Mouse (Mus musculus) stomach, embryonic 14.5 days (tissue): Measurements from ENCODE around the gene Prrg2. TPM values are rescaled to one million over a fixed set of nuclear protein-coding genes. Genes with fewer than 3 reads are reported as not detected.

Experiments used
- ATAC-seq: fragments of 200-750 bp; cut with Nextera tagmentation; 2 replicates; pipeline ENCODE4 v1.8.0; 2017; ENCODE audit warnings: low read depth, moderate TSS enrichment; ENCODE audit not compliant: insufficient number of reproducible peaks, insufficient read depth, low FRiP score
- H3K27ac ChIP-seq: fragments of 300-500 bp; sonication (generic); 2 replicates; pipeline ENCODE4 v1.5.1; 2014; ENCODE audit warnings: mild to moderate bottlenecking, low read length, moderate library complexity, mixed read lengths
- H3K27me3 ChIP-seq: fragments of 300-500 bp; sonication (generic); 2 replicates; pipeline ENCODE4 v1.6.1; 2014; ENCODE audit warnings: low read length, control low read depth, mixed read lengths; ENCODE audit not compliant: control insufficient read depth, insufficient read depth
- H3K36me3 ChIP-seq: fragments of 300-500 bp; sonication (generic); 2 replicates; pipeline ENCODE4 v1.6.1; 2014; ENCODE audit warnings: mild to moderate bottlenecking, control low read depth, low read length, moderate library complexity, mixed read lengths; ENCODE audit not compliant: control insufficient read depth, insufficient read depth
- H3K4me1 ChIP-seq: fragments of 300-500 bp; sonication (generic); 2 replicates; pipeline ENCODE4 v1.6.1; 2014; ENCODE audit warnings: low read length, control low read depth, mixed read lengths; ENCODE audit not compliant: control insufficient read depth, insufficient read depth
- H3K4me2 ChIP-seq: fragments of 300-500 bp; sonication (generic); replicated peaks from 2 replicates; pipeline ENCODE4 v1.6.1; 2014; ENCODE audit warnings: low read depth, low read length, control low read depth
- H3K4me3 ChIP-seq: fragments of 300-500 bp; sonication (generic); 2 replicates; pipeline ENCODE4 v1.5.1; 2014; ENCODE audit warnings: low read depth, low read length, control low read depth
- H3K9ac ChIP-seq: fragments of 300-500 bp; sonication (generic); replicated peaks from 2 replicates; pipeline ENCODE4 v1.6.1; 2014; ENCODE audit warnings: low read depth, mild to moderate bottlenecking, control low read depth, low read length, moderate library complexity, mixed read lengths
- H3K9me3 ChIP-seq: fragments of 300-500 bp; sonication (generic); 2 replicates; pipeline ENCODE4 v1.6.1; 2016; ENCODE audit warnings: low read depth, low read length, control low read depth; ENCODE audit not compliant: control insufficient read depth
- WGBS: fragments of 180-500 bp; shearing (Covaris S2); extraction: QIAGEN DNeasy Blood & Tissue Kit; methylation state at CpG from one replicate; pipeline ENCODE4 v1.1.7; 2014; 5-methylcytosine and 5-hydroxymethylcytosine counted together
- polyA plus RNA-seq: library from polyadenylated mRNA; unstranded; fragments of >200 nt; fragmentation: Nextera tagmentation; extraction: Ambion mirVana; gene quantifications from 2 replicates; pipeline ENCODE4 v1.2.1, GENCODE M21; 2014

Gene Prrg2
- polyA plus RNA-seq, 1 experiment from 2014 or later: 20.7 TPM

DNA sequence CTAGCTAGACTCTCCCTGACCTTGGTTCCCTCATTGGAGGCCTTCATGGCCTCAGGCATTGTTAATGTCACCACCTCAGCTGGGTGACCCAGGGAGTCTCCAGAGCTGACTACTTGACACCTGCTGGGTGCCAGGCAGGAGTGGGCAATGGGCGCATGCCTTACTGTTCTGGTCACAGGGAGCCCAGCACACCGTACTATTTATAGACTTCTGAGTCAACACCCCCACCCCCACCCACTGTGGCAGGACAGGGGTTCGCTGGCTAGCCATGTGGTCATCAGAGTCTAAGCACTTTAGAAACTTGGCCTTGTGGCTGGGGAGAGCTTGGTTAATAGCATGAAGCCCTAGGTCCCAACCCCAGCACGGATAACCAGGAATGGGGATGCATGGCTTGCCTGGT, 12.9 kb upstream of the Prrg2 start:
- 68% methylated on average over 4 of the region's 4 CpGs for WGBS
- 0 out of 2 replicates have a peak overlapping the region, but pooled peaks have one; percentile 14 for H3K9ac ChIP-seq
- no peak for ATAC-seq

DNA sequence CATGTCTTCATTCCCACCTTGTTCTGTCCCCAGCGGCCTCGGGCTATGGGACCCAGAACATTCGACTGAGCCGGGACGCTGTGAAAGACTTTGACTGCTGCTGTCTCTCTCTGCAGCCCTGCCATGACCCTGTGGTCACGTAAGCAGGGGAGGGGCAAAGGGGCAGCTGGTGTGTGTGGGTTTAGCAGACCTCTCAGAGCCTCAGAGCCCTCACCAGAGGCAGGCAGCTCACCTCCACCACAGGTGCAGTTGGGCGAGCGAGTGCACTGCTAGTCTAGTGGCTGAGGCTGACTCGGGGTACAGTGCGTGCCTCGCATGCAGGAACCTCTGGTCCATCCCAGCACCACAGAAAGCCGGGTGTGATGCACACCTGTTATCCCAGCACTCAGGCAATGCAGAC, 11.5 kb upstream of the Prrg2 start:
- Histone ChIP-seq H3K27me3 (no peaks in the 10 kb centered on the region), H3K4me1 (no peaks in the 10 kb centered on the region), H3K4me2 (no peak overlapping the region), H3K36me3 (peaks cover 7% of the 10 kb centered on the region), H3K27ac (no peak overlapping the region), H3K4me3 (no peak overlapping the region), H3K9ac (no peak overlapping the region), H3K9me3 (no peaks in the 10 kb centered on the region)
- whole genome bisulfite sequencing: 87% methylated on average over 12 of the region's 12 CpGs
- ATAC-seq: no peak

More for the DNA sequence above, 12.9 kb upstream of the Prrg2 start:
- Histone ChIP-seq H3K9me3 (no peaks in the 10 kb centered on the region), H3K27ac (no peak overlapping the region), H3K4me1 (no peaks in the 10 kb centered on the region), H3K4me2 (no peak overlapping the region), H3K4me3 (no peak overlapping the region), H3K36me3 (peaks cover 7% of the 10 kb centered on the region), H3K27me3 (no peaks in the 10 kb centered on the region)

DNA sequence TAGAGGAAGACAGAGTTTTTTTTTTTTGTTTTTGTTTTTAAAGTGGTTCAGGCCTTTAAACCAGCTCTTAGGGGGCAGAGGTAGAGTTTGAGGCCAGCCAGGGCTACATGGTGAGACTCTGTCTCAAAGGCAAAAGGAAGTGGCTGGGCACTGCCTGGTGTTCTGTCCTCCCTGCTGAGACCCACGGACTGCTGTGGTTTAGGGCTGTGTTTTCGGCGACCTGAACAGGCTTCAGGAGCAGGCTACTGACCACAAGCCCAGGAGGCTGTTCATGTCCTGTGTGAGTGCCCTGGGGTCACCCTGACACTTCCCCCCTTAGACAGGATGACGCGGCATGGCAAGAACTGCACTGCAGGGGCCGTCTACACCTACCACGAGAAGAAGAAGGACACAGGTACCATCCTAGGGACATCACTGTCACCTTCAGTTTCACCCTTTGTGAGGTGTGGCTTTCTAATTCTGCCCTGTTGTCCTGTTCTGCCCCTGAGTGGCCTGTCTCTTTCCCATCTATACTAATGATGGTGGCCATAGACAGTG, 10.8 kb upstream of the Prrg2 start:
- H3K9me3 ChIP-seq: no peaks in the 10 kb centered on the region
- ATAC-seq: no peak
- no peak overlapping the region for H3K4me2 ChIP-seq
- H3K4me1 ChIP-seq: no peaks in the 10 kb centered on the region
- H3K27ac ChIP-seq: no peak overlapping the region
- H3K36me3 ChIP-seq: peaks cover 7% of the 10 kb centered on the region
- WGBS: 80% methylated on average over 7 of the region's 7 CpGs
- H3K4me3 ChIP-seq: no peak overlapping the region
- H3K9ac ChIP-seq: no peak overlapping the region
- no peaks in the 10 kb centered on the region for H3K27me3 ChIP-seq

DNA sequence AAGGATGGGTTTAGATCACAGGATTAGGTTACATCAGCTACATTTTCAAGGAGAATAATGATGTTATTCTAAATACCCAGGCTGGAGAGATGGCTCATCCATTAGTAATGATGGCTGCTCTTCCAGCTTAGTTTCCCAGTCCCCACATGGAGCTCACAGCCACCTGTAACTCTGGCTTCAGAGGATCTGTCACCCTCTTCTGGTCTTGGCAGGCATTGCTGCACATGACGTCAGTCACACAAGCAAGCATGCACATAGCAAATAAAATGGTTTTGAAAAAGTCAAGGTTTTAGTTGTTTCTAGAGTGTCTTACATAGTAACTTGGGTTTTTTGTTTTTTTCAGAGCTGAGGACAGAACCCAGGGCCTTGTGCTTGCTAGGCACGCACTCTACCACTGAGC, 9.8 kb upstream of the Prrg2 start:
- ATAC-seq: no peak
- H3K27me3 ChIP-seq: no peaks in the 10 kb centered on the region
- no peaks in the 10 kb centered on the region for H3K4me1 ChIP-seq
- H3K9me3 ChIP-seq: no peaks in the 10 kb centered on the region
- WGBS: 76% methylated on average over 2 of the region's 2 CpGs
- H3K27ac ChIP-seq: no peak overlapping the region
- no peak overlapping the region for H3K9ac ChIP-seq
- no peak overlapping the region for H3K4me2 ChIP-seq
- H3K36me3 ChIP-seq: peaks cover 7% of the 10 kb centered on the region
- H3K4me3 ChIP-seq: no peak overlapping the region

DNA sequence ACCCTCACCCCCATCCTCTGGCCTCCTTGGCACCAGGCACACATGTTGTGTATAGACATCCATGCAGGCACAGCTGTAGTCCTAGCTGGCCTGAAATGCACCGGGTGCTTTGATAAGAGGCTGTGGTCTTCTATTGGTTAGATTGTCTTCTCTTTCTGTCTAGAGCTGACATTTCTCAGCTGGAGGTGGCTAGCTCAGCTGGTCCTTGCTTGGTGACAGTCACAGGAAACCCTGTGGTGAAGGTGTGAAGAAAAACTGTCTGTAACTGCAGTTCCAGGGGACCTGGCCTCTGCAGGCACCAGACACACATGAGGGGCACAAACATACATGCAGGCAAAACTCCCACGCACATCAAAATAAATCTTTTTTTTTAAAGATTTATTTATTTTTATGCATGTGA, 7.2 kb upstream of the Prrg2 start:
- H3K4me2 ChIP-seq: no peak overlapping the region
- no peaks in the 10 kb centered on the region for H3K4me1 ChIP-seq
- 82% methylated on average over 2 of the region's 2 CpGs for WGBS
- H3K36me3 ChIP-seq: no peaks in the 10 kb centered on the region; the same call in none of the 2 replicates
- H3K9me3 ChIP-seq: no peaks in the 10 kb centered on the region
- ATAC-seq: no peak
- no peak overlapping the region for H3K9ac ChIP-seq
- no peak overlapping the region for H3K27ac ChIP-seq
- H3K4me3 ChIP-seq: no peak overlapping the region
- no peaks in the 10 kb centered on the region for H3K27me3 ChIP-seq

DNA sequence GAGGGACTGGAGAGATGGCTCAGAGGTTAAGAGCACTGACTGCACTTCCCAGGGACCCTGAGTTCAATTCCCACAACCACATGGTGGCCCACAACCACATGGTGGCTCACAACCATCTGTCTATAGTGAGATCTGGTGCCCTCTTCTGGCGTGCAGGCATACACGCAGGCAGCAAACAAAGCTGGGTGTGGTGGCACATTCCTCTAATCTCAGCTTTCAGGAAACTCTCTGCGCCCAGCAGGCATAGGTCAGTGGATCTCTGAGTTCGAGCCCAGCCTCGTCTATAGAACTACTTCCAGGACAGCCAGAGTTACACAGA, 5.5 kb upstream of the Prrg2 start:
- H3K4me1 ChIP-seq: no peaks in the 10 kb centered on the region
- no peak overlapping the region for H3K27ac ChIP-seq
- no peak for ATAC-seq
- no peaks in the 10 kb centered on the region for H3K27me3 ChIP-seq
- 27% methylated on average over 5 of the region's 5 CpGs for WGBS
- no peaks in the 10 kb centered on the region for H3K9me3 ChIP-seq
- no peak overlapping the region for H3K4me3 ChIP-seq
- H3K36me3 ChIP-seq: no peaks in the 10 kb centered on the region
- no peak overlapping the region for H3K9ac ChIP-seq
- H3K4me2 ChIP-seq: no peak overlapping the region

DNA sequence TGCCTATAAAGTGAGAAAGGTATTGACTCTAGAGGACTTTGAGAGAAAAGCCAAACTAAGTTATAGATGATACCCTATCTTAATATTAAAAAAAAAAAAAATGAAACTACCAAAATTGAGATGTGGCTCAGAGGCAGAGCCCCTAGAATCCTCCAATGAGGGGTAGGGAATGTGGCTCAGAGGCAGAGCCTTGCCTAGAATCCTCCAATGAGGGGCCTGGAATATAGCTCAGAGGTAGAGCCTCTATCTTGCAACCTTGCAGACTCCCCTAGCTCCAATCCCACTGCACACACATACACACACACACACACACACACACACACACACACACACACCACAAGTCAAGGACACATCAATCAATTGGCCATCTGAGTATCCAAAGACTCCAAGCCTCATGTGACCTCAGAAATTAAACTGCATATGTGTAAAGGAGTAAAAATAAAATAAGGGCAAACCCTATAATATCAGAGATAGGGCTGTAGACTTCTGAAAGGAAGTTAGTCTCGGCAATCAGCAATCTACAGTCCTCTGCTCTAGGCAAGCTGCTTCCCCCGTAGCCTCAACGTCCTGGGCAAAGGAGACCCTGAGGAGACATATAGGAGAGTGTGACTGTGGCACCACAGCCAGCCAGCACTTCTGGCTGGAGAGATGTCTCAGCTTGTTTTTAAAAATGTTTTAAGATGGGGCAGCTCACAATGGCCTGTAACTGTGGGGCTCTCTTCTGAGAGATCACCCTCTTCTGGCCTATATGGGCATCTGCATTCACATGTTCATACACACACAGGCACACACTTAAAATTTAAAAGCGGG, 4.9 kb upstream of the Prrg2 start:
- no peaks in the 10 kb centered on the region for H3K36me3 ChIP-seq
- ATAC-seq: no peak
- no peak overlapping the region for H3K27ac ChIP-seq
- 68% methylated on average over 4 of the region's 4 CpGs for WGBS
- no peaks in the 10 kb centered on the region for H3K4me1 ChIP-seq
- H3K9me3 ChIP-seq: no peaks in the 10 kb centered on the region
- H3K4me2 ChIP-seq: no peak overlapping the region
- H3K4me3 ChIP-seq: no peak overlapping the region
- no peaks in the 10 kb centered on the region for H3K27me3 ChIP-seq
- H3K9ac ChIP-seq: no peak overlapping the region

DNA sequence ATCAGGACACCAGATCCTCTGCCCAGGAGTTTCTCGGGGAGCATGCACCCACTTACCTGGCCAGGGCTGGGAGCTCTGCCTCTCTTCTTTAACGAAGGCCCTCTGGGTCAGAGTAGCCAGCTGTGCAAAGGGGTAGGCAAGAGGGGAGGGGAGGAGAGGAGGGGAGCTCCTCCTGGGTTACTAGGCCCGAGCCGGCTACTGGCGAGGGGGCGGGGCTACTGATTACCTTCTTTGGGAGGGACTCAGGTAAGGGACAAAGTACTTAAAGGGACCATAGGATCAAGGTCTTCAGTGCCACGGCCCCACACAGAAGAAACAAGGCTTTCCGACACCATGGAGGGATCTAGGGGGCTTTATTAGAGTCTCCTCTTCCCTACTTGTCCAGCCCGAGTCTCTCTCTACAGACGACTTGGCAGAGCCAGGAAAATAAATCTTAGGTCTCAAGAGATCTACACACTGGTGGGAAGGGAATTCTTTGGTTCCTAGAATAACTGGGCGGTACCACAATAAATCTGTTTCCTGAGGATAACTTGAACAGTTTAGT, 873 bp downstream of the Prrg2 start:
- Histone ChIP-seq H3K4me3 (peak overlapping the region; percentile 69), H3K4me2 (peak overlapping the region; percentile 64), H3K27me3 (no peaks in the 10 kb centered on the region), H3K9ac (peak overlapping the region; percentile 42), H3K27ac (peak overlapping the region; percentile 89), H3K4me1 (peaks cover 9% of the 10 kb centered on the region), H3K36me3 (no peaks in the 10 kb centered on the region), H3K9me3 (no peaks in the 10 kb centered on the region)
- 13% methylated on average over 11 of the region's 11 CpGs for WGBS
- ATAC-seq: peak; percentile 54
